Mouse (Mus musculus) liver, embryonic 14.5 days (tissue): ENCODE measurements at regions not wholly inside any gene's neighbourhood (a gene's known extent, or its start where the extent isn't known, plus 50 kb on each side); places are given as distances from the start of the nearest gene placed in this dataset. TPM values are rescaled to one million over a fixed set of nuclear protein-coding genes. Genes with fewer than 3 reads are reported as not detected.
"Not testable (repeated sequence)": the region's sequence is repeated elsewhere in the genome, so short reads cannot be mapped to it uniquely, and the experiment has no call there.

Experiments used
- ATAC-seq: fragments of 200-750 bp; cut with Nextera tagmentation; 2 replicates; pipeline ENCODE4 v1.8.0; 2017; ENCODE audit warnings: moderate number of reproducible peaks, mild to moderate bottlenecking, moderate library complexity; ENCODE audit not compliant: insufficient read depth
- DNase-seq, 3 experiments: peaks; one replicate each; pipeline ENCODE4 v3.0.0-alpha.2; 2012 to 2013; ENCODE audit warnings: low read depth in 3 of 3, low spot score in 3 of 3
- H3K27ac ChIP-seq: fragments of 300-500 bp; sonication (generic); 2 replicates; pipeline ENCODE4 v1.5.1; 2014; ENCODE audit warnings: moderate library complexity, mild to moderate bottlenecking, control low read depth, inconsistent platforms
- H3K27me3 ChIP-seq: fragments of 300-500 bp; sonication (generic); 2 replicates; pipeline ENCODE4 v1.6.1; 2014; ENCODE audit warnings: mild to moderate bottlenecking, low read length, moderate library complexity; ENCODE audit not compliant: control insufficient read depth, insufficient read depth
- H3K36me3 ChIP-seq: fragments of 300-500 bp; sonication (generic); replicated peaks from 2 replicates; pipeline ENCODE4 v1.6.1; 2014; ENCODE audit warnings: low read depth; ENCODE audit not compliant: control insufficient read depth, insufficient read depth
- H3K4me1 ChIP-seq, 2 experiments: fragments of 200-500 bp in 1 of 2; fragments of 300-500 bp in 1 of 2; sonication (generic) in 1 of 2; replicated peaks; 2 replicates each; pipeline ENCODE4 v1.6.1; 2012 to 2014; ENCODE audit warnings: antibody characterized with exemption in 1 of 2, inconsistent platforms in 1 of 2, low read length in 1 of 2; ENCODE audit not compliant: control insufficient read depth in 2 of 2, insufficient read depth in 2 of 2
- H3K4me2 ChIP-seq: fragments of 300-500 bp; sonication (generic); 2 replicates; pipeline ENCODE4 v1.6.1; 2014; ENCODE audit warnings: low read depth, mild to moderate bottlenecking, control low read depth, moderate library complexity
- H3K4me3 ChIP-seq, 2 experiments: fragments of 200-500 bp in 1 of 2; fragments of 300-500 bp in 1 of 2; sonication (generic) in 1 of 2; 2 replicates each; pipeline ENCODE4 v1.5.1; 2012 to 2014; ENCODE audit warnings: low read depth in 2 of 2, low read length in 2 of 2, mild to moderate bottlenecking in 2 of 2, control low read depth in 1 of 2, inconsistent platforms in 1 of 2, moderate library complexity in 1 of 2; ENCODE audit not compliant: insufficient read depth in 1 of 2
- H3K9ac ChIP-seq: fragments of 300-500 bp; sonication (generic); replicated peaks from 2 replicates; pipeline ENCODE4 v1.6.1; 2014; ENCODE audit warnings: mild to moderate bottlenecking, control low read depth, moderate library complexity
- H3K9me3 ChIP-seq: fragments of 300-500 bp; sonication (generic); 2 replicates; pipeline ENCODE4 v1.6.1; 2016; ENCODE audit warnings: low read length, mixed read lengths; ENCODE audit not compliant: control insufficient read depth
- WGBS: fragments of 180-500 bp; shearing (Covaris S2); extraction: QIAGEN DNeasy Blood & Tissue Kit; methylation state at CpG from one replicate; pipeline ENCODE4 v1.1.7; 2014; ENCODE audit not compliant: insufficient replicate concordance; 5-methylcytosine and 5-hydroxymethylcytosine counted together
- microRNA-seq: library from miRNA; unstranded; fragments of <30 nt; microRNA quantifications from one replicate; pipeline ENCODE4, GENCODE M21; 2016

DNA sequence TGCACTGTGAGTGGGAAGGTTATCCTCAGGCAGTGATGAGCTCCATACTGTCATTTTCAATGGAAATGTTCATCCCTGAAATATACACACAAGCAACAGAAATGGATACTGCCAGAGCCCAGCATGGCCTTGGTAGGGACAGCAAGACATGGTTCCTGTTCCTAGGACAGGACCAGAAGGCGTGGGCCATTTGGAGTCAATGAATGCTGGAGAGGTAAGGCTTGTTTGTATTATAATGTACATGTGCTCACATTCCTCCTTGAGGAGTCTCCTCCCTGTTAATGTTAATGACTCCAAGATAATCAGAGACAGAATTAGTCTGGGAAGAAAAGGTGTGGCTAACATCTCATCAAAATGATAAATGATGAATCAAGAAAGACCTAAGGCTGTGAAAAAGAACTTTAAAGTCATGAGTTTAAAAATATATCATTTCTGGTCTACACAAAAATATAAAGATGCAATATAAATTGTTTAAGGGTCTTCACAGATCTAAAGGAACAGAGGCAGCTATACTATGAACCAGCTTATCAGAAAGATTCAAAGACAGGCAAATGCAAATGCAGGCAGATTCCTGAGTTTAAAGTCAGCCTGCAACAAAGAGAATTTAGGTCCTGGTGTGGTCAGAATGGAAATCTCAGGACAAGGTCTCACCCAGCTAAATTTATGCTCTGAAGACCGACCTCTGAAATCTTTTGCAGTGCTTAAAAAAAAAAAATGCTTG is 51.6 kb upstream of the Zfp808 start:
- not testable (repeated sequence) for H3K9ac ChIP-seq, DNase-seq, H3K4me3 ChIP-seq, H3K9me3 ChIP-seq, H3K4me1 ChIP-seq, H3K4me2 ChIP-seq, H3K27ac ChIP-seq, H3K36me3 ChIP-seq, ATAC-seq, H3K27me3 ChIP-seq
- WGBS, result 40% methylated on average over 2 of the region's 2 CpGs

- not testable (repeated sequence) for ATAC-seq
These were observed 50.8 kb upstream of the Zfp808 start for GRCm38 (mm10) chr13:62078893-62079292.

More at GRCm38 (mm10) chr13:62078893-62079292, 50.8 kb upstream of the Zfp808 start:
- not testable (repeated sequence) for H3K9ac ChIP-seq, H3K36me3 ChIP-seq, H3K4me3 ChIP-seq, H3K27ac ChIP-seq, H3K4me2 ChIP-seq, DNase-seq, H3K27me3 ChIP-seq, H3K4me1 ChIP-seq, H3K9me3 ChIP-seq
- 64% methylated on average over 9 of the region's 9 CpGs for WGBS

Small RNA genes lying in the stretch of these regions (microRNA-seq; reads per million reads assigned to microRNA genes)
- gene Gm25649, result not detected
